Mouse (Mus musculus) liver, adult 2 months (tissue): ENCODE measurements at regions not wholly inside any gene's neighbourhood (a gene's known extent, or its start where the extent isn't known, plus 50 kb on each side); places are given as distances from the start of the nearest gene placed in this dataset.
A peak's percentile ranks its signal among the peaks of the same experiment; 100 is the strongest.

Source experiments
- DNase-seq: peaks from one replicate; pipeline ENCODE4 v3.0.0-alpha.2; 2011; ENCODE audit warnings: low read depth, low spot score; ENCODE audit errors: extremely low read depth
- H3K27ac ChIP-seq: fragments of 200-500 bp; replicated peaks from 2 replicates; pipeline ENCODE4 v1.5.1; 2012; ENCODE audit warnings: low read depth, mild to moderate bottlenecking, control low read depth, inconsistent platforms, low read length; ENCODE audit not compliant: insufficient read depth
- H3K27me3 ChIP-seq: fragments of 200-500 bp; 2 replicates; pipeline ENCODE4 v1.6.1; 2012; ENCODE audit warnings: mild to moderate bottlenecking, moderate library complexity, low read length, inconsistent platforms; ENCODE audit not compliant: control insufficient read depth, insufficient read depth
- H3K36me3 ChIP-seq: fragments of 200-500 bp; 2 replicates; pipeline ENCODE4 v1.6.1; 2012; ENCODE audit warnings: low read length, inconsistent platforms; ENCODE audit not compliant: control insufficient read depth, insufficient read depth
- H3K4me1 ChIP-seq: fragments of 200-500 bp; 2 replicates; pipeline ENCODE4 v1.6.1; 2011; ENCODE audit warnings: low read length; ENCODE audit not compliant: control insufficient read depth, insufficient read depth
- H3K4me3 ChIP-seq: fragments of 200-500 bp; 2 replicates; pipeline ENCODE4 v1.5.1; 2011; ENCODE audit warnings: low read depth, mild to moderate bottlenecking, control low read depth, low read length, moderate library complexity; ENCODE audit not compliant: insufficient read depth
- H3K79me2 ChIP-seq: fragments of 200-500 bp; 2 replicates; pipeline ENCODE4 v1.6.1; 2012; ENCODE audit warnings: inconsistent platforms, mild to moderate bottlenecking, low read length, moderate library complexity; ENCODE audit not compliant: control insufficient read depth, insufficient read depth
- H3K9ac ChIP-seq: fragments of 200-500 bp; 2 replicates; pipeline ENCODE4 v1.6.1; 2012; ENCODE audit warnings: low read depth, mild to moderate bottlenecking, control low read depth, inconsistent platforms, low read length
- CTCF ChIP-seq: fragments of 200-500 bp; IDR thresholded peaks from 2 replicates; pipeline ENCODE4 v1.5.1; 2011; ENCODE audit warnings: low read depth, low read length, control low read depth
- POLR2A ChIP-seq: fragments of 200-500 bp; IDR thresholded peaks from 2 replicates; pipeline ENCODE4 v1.6.1; 2011; ENCODE audit warnings: low read length, control low read depth; ENCODE audit not compliant: insufficient read depth; ENCODE audit errors: extremely low read depth
- WGBS: fragments of 180-500 bp; shearing (Covaris S2); methylation state at CpG from one replicate; pipeline ENCODE4 v1.1.7; 2018; 5-methylcytosine and 5-hydroxymethylcytosine counted together

GRCm38 (mm10) chr14:114781821-114782220 is 310.2 kb upstream of the Gpc5 start:
- no peaks in the 10 kb centered on the region for H3K27me3 ChIP-seq
- H3K4me3 ChIP-seq = no peak overlapping the region
- H3K79me2 ChIP-seq = no peaks in the 10 kb centered on the region
- WGBS = 78% methylated on average over 3 of the region's 3 CpGs
- no peak overlapping the region for H3K27ac ChIP-seq
- DNase-seq = no peak
- TF ChIP-seq CTCF (no peak), POLR2A (no peak)
- no peaks in the 10 kb centered on the region for H3K36me3 ChIP-seq
- H3K4me1 ChIP-seq = no peaks in the 10 kb centered on the region
- H3K9ac ChIP-seq = no peak overlapping the region

GRCm38 (mm10) chr14:114790946-114791830 is 300.8 kb upstream of the Gpc5 start:
- TF ChIP-seq CTCF = peak; percentile 62
- TF ChIP-seq POLR2A = no peak
- Histone ChIP-seq H3K79me2 (no peaks in the 10 kb centered on the region), H3K4me1 (no peaks in the 10 kb centered on the region), H3K27me3 (no peaks in the 10 kb centered on the region), H3K36me3 (no peaks in the 10 kb centered on the region), H3K4me3 (no peak overlapping the region), H3K9ac (no peak overlapping the region), H3K27ac (no peak overlapping the region)
- WGBS = 27% methylated on average over 13 of the region's 13 CpGs
- DNase-seq = peak; percentile 47

- Histone ChIP-seq H3K27me3 (no peaks in the 10 kb centered on the region), H3K36me3 (no peaks in the 10 kb centered on the region), H3K4me3 (no peak overlapping the region), H3K4me1 (no peaks in the 10 kb centered on the region), H3K79me2 (no peaks in the 10 kb centered on the region), H3K27ac (no peak overlapping the region), H3K9ac (no peak overlapping the region)
- no peak for TF ChIP-seq CTCF
- TF ChIP-seq POLR2A = no peak
- DNase-seq = no peak
- WGBS = 51% methylated on average over 4 of the region's 4 CpGs
Measured at GRCm38 (mm10) chr14:114791831-114792224, 300.2 kb upstream of the Gpc5 start.

- WGBS = 90% methylated on average over 11 of the region's 11 CpGs
- H3K27ac ChIP-seq = no peak overlapping the region
- H3K4me3 ChIP-seq = no peak overlapping the region
- H3K79me2 ChIP-seq = no peaks in the 10 kb centered on the region
- H3K4me1 ChIP-seq = no peaks in the 10 kb centered on the region
- TF ChIP-seq CTCF (no peak), POLR2A (no peak)
- no peak overlapping the region for H3K9ac ChIP-seq
- H3K36me3 ChIP-seq = no peaks in the 10 kb centered on the region
- DNase-seq = no peak
- no peaks in the 10 kb centered on the region for H3K27me3 ChIP-seq
Measured at GRCm38 (mm10) chr14:114804643-114805042, 287.4 kb upstream of the Gpc5 start.

GRCm38 (mm10) chr14:114808621-114809020 is 283.4 kb upstream of the Gpc5 start:
- DNase-seq = no peak
- Histone ChIP-seq H3K4me1 (no peaks in the 10 kb centered on the region), H3K27ac (no peak overlapping the region), H3K4me3 (no peak overlapping the region), H3K79me2 (no peaks in the 10 kb centered on the region), H3K36me3 (no peaks in the 10 kb centered on the region), H3K9ac (no peak overlapping the region), H3K27me3 (no peaks in the 10 kb centered on the region)
- WGBS = 82% methylated on average over 2 of the region's 2 CpGs
- TF ChIP-seq POLR2A (no peak), CTCF (no peak)

GRCm38 (mm10) chr14:114820677-114821076 is 271.3 kb upstream of the Gpc5 start:
- Histone ChIP-seq H3K4me3 (no peak overlapping the region), H3K9ac (no peak overlapping the region), H3K4me1 (no peaks in the 10 kb centered on the region), H3K36me3 (no peaks in the 10 kb centered on the region), H3K27me3 (no peaks in the 10 kb centered on the region), H3K79me2 (no peaks in the 10 kb centered on the region), H3K27ac (no peak overlapping the region)
- TF ChIP-seq CTCF (no peak), POLR2A (no peak)
- no peak for DNase-seq
- WGBS = 55% methylated on average over 1 of the region's 1 CpGs
